Mouse (Mus musculus): ENCODE measurements around the gene Gpr88.
A peak's percentile ranks its signal among the peaks of the same experiment; 100 is the strongest.

DNA sequence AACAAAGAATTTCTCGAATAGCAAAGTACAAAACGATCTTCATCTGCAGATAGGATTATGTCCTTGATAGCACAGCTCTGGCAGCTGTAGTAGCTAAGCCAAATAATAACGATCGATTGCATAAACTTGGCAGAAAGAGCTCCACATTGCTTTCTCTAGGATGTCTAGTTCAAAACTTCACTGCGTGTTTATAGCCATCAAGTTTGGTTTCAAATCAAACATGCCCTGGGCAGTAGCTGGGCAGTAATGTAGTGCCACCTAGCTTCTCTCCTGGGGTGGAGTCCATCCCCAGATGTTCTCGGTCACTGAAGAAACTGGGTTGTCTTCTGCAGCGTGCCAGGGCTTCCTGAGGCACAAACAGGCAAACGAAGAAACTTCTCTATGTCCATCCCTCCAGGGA, 44.1 kb downstream of the Gpr88 start:
- TF ChIP-seq EP300 (IDR thresholded peaks at IDR 0.05; ENCODE audit: low read length) (no peak), ZNF384 (IDR thresholded peaks at IDR 0.05; ENCODE audit: low read depth, low read length) (no peak), CTCF (conservative IDR thresholded peaks at IDR 0.05 in 1 of 2, IDR thresholded peaks at IDR 0.05 in 1 of 2; ENCODE audit: low read depth in 2 of 2, low read length in 2 of 2) (peak in 1 of 2 experiments; percentile 50; a peak in 2 of 4 replicates), CHD1 (IDR thresholded peaks at IDR 0.05; ENCODE audit: low read depth, low read length) (no peak), POLR2AphosphoS2 (IDR thresholded peaks at IDR 0.05; ENCODE audit: low read depth, low read length) (no peak), ZC3H11A (IDR thresholded peaks at IDR 0.05; ENCODE audit: low read depth, low read length) (no peak), RAD21 (IDR thresholded peaks at IDR 0.05; ENCODE audit: low read depth, low read length) (peak; percentile 45), E2F4 (IDR thresholded peaks at IDR 0.05; ENCODE audit: insufficient replicate concordance, low read depth, low read length) (no peak), POLR2A (IDR thresholded peaks at IDR 0.05; ENCODE audit: low read depth, low read length) (no peak), USF2 (conservative IDR thresholded peaks at IDR 0.05; ENCODE audit: low read depth, low read length) (no peak), HCFC1 (IDR thresholded peaks at IDR 0.05; ENCODE audit: low read depth, low read length) (no peak), TCF12 (IDR thresholded peaks at IDR 0.05; ENCODE audit: low read depth, low read length) (no peak), MAZ (IDR thresholded peaks at IDR 0.05; ENCODE audit: low read depth, low read length) (no peak)
